Mouse (Mus musculus): ENCODE data around the gene Msantd1.

DNA sequence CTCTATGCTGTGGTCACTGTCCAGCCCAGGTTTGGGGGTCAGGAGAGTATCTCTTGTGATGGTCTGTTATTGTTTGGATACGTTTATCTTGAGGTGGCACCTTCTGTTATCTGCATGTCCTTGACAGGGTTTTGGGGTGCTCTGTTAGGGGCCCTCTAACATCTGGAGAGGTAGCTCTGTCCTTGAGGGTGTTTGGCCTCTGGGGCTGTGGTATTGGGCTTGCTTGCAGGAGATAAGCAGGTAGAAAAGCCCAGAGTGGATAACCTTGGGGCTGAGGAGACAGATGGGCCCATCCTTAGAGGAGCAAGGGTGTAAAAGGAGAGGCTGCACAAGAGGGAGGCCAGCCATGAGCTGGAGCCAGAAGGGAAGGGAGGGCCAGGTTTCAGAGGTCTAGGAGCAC lies 52.2 kb downstream of the Msantd1 start:
- TF ChIP-seq CTCF (IDR thresholded peaks at IDR 0.05; ENCODE audit: low read depth) (no peak), EP300 (IDR thresholded peaks at IDR 0.05; ENCODE audit: low read depth) (peak; percentile 97)

All from liver, postnatal 0 days (tissue).